Mouse (Mus musculus): ENCODE results near the gene Card11. TPM values are rescaled to one million over a fixed set of nuclear protein-coding genes. Genes with fewer than 3 reads are reported as not detected.

The Card11 gene
- total and polyA plus RNA-seq, 3 experiments: not detected

GRCm38 (mm10) chr5:141038342-141038741 is 38.0 kb upstream of the Card11 start:
- H3K4me1 ChIP-seq (ENCODE audit: insufficient read depth, low read depth, low read length): no peaks in the 10 kb centered on the region
- H3K9me3 ChIP-seq (replicated peaks): peaks cover 82% of the 10 kb centered on the region
- no peak for DNase-seq (ENCODE audit: low spot score)
- no peaks in the 10 kb centered on the region for H3K27me3 ChIP-seq (ENCODE audit: insufficient read depth, low read length)
- TF ChIP-seq TAL1 (conservative IDR thresholded peaks at IDR 0.05; ENCODE audit: low read depth, low read length) (no peak), POLR2AphosphoS5 (IDR thresholded peaks at IDR 0.05; ENCODE audit: insufficient replicate concordance, low read depth, low read length) (no peak), GATA2 (IDR thresholded peaks at IDR 0.05; ENCODE audit: borderline replicate concordance, low read depth, low read length) (no peak), CTCF (IDR thresholded peaks at IDR 0.05; ENCODE audit: low read depth, low read length) (no peak), GATA1 (IDR thresholded peaks at IDR 0.05; ENCODE audit: borderline replicate concordance, low read length) (no peak)
- H3K36me3 ChIP-seq (replicated peaks): no peaks in the 10 kb centered on the region
- no peak for ATAC-seq (ENCODE audit: extremely low read depth, insufficient number of reproducible peaks, low FRiP score, poor library complexity, severe bottlenecking)
- no peak overlapping the region for H3K4me3 ChIP-seq (ENCODE audit: low read depth, low read length)

GRCm38 (mm10) chr5:141035346-141035745 is 35.0 kb upstream of the Card11 start:
- H3K4me1 ChIP-seq (ENCODE audit: insufficient read depth, low read depth, low read length): no peaks in the 10 kb centered on the region
- ATAC-seq (ENCODE audit: extremely low read depth, insufficient number of reproducible peaks, low FRiP score, poor library complexity, severe bottlenecking) (no peak), DNase-seq (ENCODE audit: low spot score) (no peak)
- no peak for TF ChIP-seq CTCF (IDR thresholded peaks at IDR 0.05; ENCODE audit: low read depth, low read length)
- no peak for TF ChIP-seq GATA2 (IDR thresholded peaks at IDR 0.05; ENCODE audit: borderline replicate concordance, low read depth, low read length)
- TF ChIP-seq TAL1 (conservative IDR thresholded peaks at IDR 0.05; ENCODE audit: low read depth, low read length): no peak
- no peak overlapping the region for H3K4me3 ChIP-seq (ENCODE audit: low read depth, low read length)
- H3K9me3 ChIP-seq (replicated peaks): peaks cover 87% of the 10 kb centered on the region
- H3K36me3 ChIP-seq (replicated peaks): no peaks in the 10 kb centered on the region
- H3K27me3 ChIP-seq (ENCODE audit: insufficient read depth, low read length): no peaks in the 10 kb centered on the region

- no peak for DNase-seq (ENCODE audit: low spot score)
- Histone ChIP-seq H3K4me3 (ENCODE audit: low read depth, low read length) (no peak overlapping the region), H3K36me3 (replicated peaks) (no peaks in the 10 kb centered on the region), H3K4me1 (ENCODE audit: insufficient read depth, low read depth, low read length) (no peaks in the 10 kb centered on the region), H3K27me3 (ENCODE audit: insufficient read depth, low read length) (no peaks in the 10 kb centered on the region), H3K9me3 (replicated peaks) (peaks cover 83% of the 10 kb centered on the region)
- TF ChIP-seq TAL1 (conservative IDR thresholded peaks at IDR 0.05; ENCODE audit: low read depth, low read length) (no peak), GATA1 (IDR thresholded peaks at IDR 0.05; ENCODE audit: borderline replicate concordance, low read length) (no peak), GATA2 (IDR thresholded peaks at IDR 0.05; ENCODE audit: borderline replicate concordance, low read depth, low read length) (no peak), CTCF (IDR thresholded peaks at IDR 0.05; ENCODE audit: low read depth, low read length) (no peak), POLR2AphosphoS5 (IDR thresholded peaks at IDR 0.05; ENCODE audit: insufficient replicate concordance, low read depth, low read length) (no peak)
- no peak for ATAC-seq (ENCODE audit: extremely low read depth, insufficient number of reproducible peaks, low FRiP score, poor library complexity, severe bottlenecking)
Observed at GRCm38 (mm10) chr5:141034301-141034700, 33.9 kb upstream of the Card11 start.

GRCm38 (mm10) chr5:141033001-141033400 is 32.6 kb upstream of the Card11 start:
- DNase-seq (ENCODE audit: low spot score) (no peak), ATAC-seq (ENCODE audit: extremely low read depth, insufficient number of reproducible peaks, low FRiP score, poor library complexity, severe bottlenecking) (no peak)
- Histone ChIP-seq H3K36me3 (replicated peaks) (no peaks in the 10 kb centered on the region), H3K4me1 (ENCODE audit: insufficient read depth, low read depth, low read length) (no peaks in the 10 kb centered on the region), H3K4me3 (ENCODE audit: low read depth, low read length) (no peak overlapping the region), H3K9me3 (replicated peaks) (peaks cover 75% of the 10 kb centered on the region), H3K27me3 (ENCODE audit: insufficient read depth, low read length) (no peaks in the 10 kb centered on the region)
- TF ChIP-seq POLR2AphosphoS5 (IDR thresholded peaks at IDR 0.05; ENCODE audit: insufficient replicate concordance, low read depth, low read length): no peak
- no peak for TF ChIP-seq TAL1 (conservative IDR thresholded peaks at IDR 0.05; ENCODE audit: low read depth, low read length)

GRCm38 (mm10) chr5:141029364-141029763 is 29.0 kb upstream of the Card11 start:
- Histone ChIP-seq H3K9me3 (replicated peaks) (peaks cover 75% of the 10 kb centered on the region), H3K4me1 (ENCODE audit: insufficient read depth, low read depth, low read length) (no peaks in the 10 kb centered on the region), H3K27me3 (ENCODE audit: insufficient read depth, low read length) (no peaks in the 10 kb centered on the region), H3K36me3 (replicated peaks) (no peaks in the 10 kb centered on the region), H3K4me3 (ENCODE audit: low read depth, low read length) (no peak overlapping the region)
- DNase-seq (ENCODE audit: low spot score): no peak
- TF ChIP-seq GATA2 (IDR thresholded peaks at IDR 0.05; ENCODE audit: borderline replicate concordance, low read depth, low read length): no peak
- TF ChIP-seq CTCF (IDR thresholded peaks at IDR 0.05; ENCODE audit: low read depth, low read length): no peak
- TF ChIP-seq GATA1 (IDR thresholded peaks at IDR 0.05; ENCODE audit: borderline replicate concordance, low read length): no peak
- no peak for TF ChIP-seq TAL1 (conservative IDR thresholded peaks at IDR 0.05; ENCODE audit: low read depth, low read length)
- no peak for TF ChIP-seq POLR2AphosphoS5 (IDR thresholded peaks at IDR 0.05; ENCODE audit: insufficient replicate concordance, low read depth, low read length)
- no peak for ATAC-seq (ENCODE audit: extremely low read depth, insufficient number of reproducible peaks, low FRiP score, poor library complexity, severe bottlenecking)

GRCm38 (mm10) chr5:141025635-141026034 is 25.3 kb upstream of the Card11 start:
- H3K4me1 ChIP-seq (ENCODE audit: insufficient read depth, low read depth, low read length): no peaks in the 10 kb centered on the region
- peaks cover 67% of the 10 kb centered on the region for H3K9me3 ChIP-seq (replicated peaks)
- no peaks in the 10 kb centered on the region for H3K36me3 ChIP-seq (replicated peaks)
- H3K4me3 ChIP-seq (ENCODE audit: low read depth, low read length): no peak overlapping the region
- TF ChIP-seq CTCF (IDR thresholded peaks at IDR 0.05; ENCODE audit: low read depth, low read length) (no peak), GATA2 (IDR thresholded peaks at IDR 0.05; ENCODE audit: borderline replicate concordance, low read depth, low read length) (no peak), TAL1 (conservative IDR thresholded peaks at IDR 0.05; ENCODE audit: low read depth, low read length) (no peak), GATA1 (IDR thresholded peaks at IDR 0.05; ENCODE audit: borderline replicate concordance, low read length) (no peak), POLR2AphosphoS5 (IDR thresholded peaks at IDR 0.05; ENCODE audit: insufficient replicate concordance, low read depth, low read length) (no peak)
- no peak for DNase-seq (ENCODE audit: low spot score)
- H3K27me3 ChIP-seq (ENCODE audit: insufficient read depth, low read length): no peaks in the 10 kb centered on the region
- no peak for ATAC-seq (ENCODE audit: extremely low read depth, insufficient number of reproducible peaks, low FRiP score, poor library complexity, severe bottlenecking)

GRCm38 (mm10) chr5:141024435-141024834 is 24.1 kb upstream of the Card11 start:
- H3K4me1 ChIP-seq (ENCODE audit: insufficient read depth, low read depth, low read length): no peaks in the 10 kb centered on the region
- no peaks in the 10 kb centered on the region for H3K36me3 ChIP-seq (replicated peaks)
- no peak for DNase-seq (ENCODE audit: low spot score)
- TF ChIP-seq GATA2 (IDR thresholded peaks at IDR 0.05; ENCODE audit: borderline replicate concordance, low read depth, low read length) (no peak), TAL1 (conservative IDR thresholded peaks at IDR 0.05; ENCODE audit: low read depth, low read length) (no peak), GATA1 (IDR thresholded peaks at IDR 0.05; ENCODE audit: borderline replicate concordance, low read length) (no peak), POLR2AphosphoS5 (IDR thresholded peaks at IDR 0.05; ENCODE audit: insufficient replicate concordance, low read depth, low read length) (no peak), CTCF (IDR thresholded peaks at IDR 0.05; ENCODE audit: low read depth, low read length) (no peak)
- ATAC-seq (ENCODE audit: extremely low read depth, insufficient number of reproducible peaks, low FRiP score, poor library complexity, severe bottlenecking): no peak
- H3K4me3 ChIP-seq (ENCODE audit: low read depth, low read length): no peak overlapping the region
- H3K9me3 ChIP-seq (replicated peaks): peaks cover 68% of the 10 kb centered on the region
- H3K27me3 ChIP-seq (ENCODE audit: insufficient read depth, low read length): no peaks in the 10 kb centered on the region

Data from G1E (cell line).